Mouse (Mus musculus): Measurements from ENCODE around the gene Glyat. TPM values are rescaled to one million over a fixed set of nuclear protein-coding genes. Genes with fewer than 3 reads are reported as not detected.
"Not testable (repeated sequence)": the region's sequence is repeated elsewhere in the genome, so short reads cannot be mapped to it uniquely, and the experiment has no call there.

Glyat gene
- polyA plus RNA-seq, 1 experiment from 2014 or later = not detected

- Histone ChIP-seq H3K4me2 (no peak overlapping the region), H3K9me3 (no peaks in the 10 kb centered on the region), H3K27ac (no peak overlapping the region), H3K27me3 (no peaks in the 10 kb centered on the region), H3K36me3 (no peaks in the 10 kb centered on the region), H3K9ac (replicated peaks) (no peak overlapping the region), H3K4me3 (replicated peaks) (no peak overlapping the region), H3K4me1 (replicated peaks) (no peaks in the 10 kb centered on the region)
- no peak for ATAC-seq (ENCODE audit: insufficient number of reproducible peaks, insufficient read depth, low FRiP score, low TSS enrichment, low read depth)
Observed at GRCm38 (mm10) chr19:12608336-12608735, 24.8 kb upstream of the Glyat start.

GRCm38 (mm10) chr19:12613646-12614045 is 19.5 kb upstream of the Glyat start:
- no peaks in the 10 kb centered on the region for H3K27me3 ChIP-seq
- no peak overlapping the region for H3K4me2 ChIP-seq
- no peaks in the 10 kb centered on the region for H3K9me3 ChIP-seq
- 77% methylated on average over 1 of the region's 1 CpGs for WGBS
- H3K27ac ChIP-seq = no peak overlapping the region
- no peaks in the 10 kb centered on the region for H3K4me1 ChIP-seq (replicated peaks)
- no peak for ATAC-seq (ENCODE audit: insufficient number of reproducible peaks, insufficient read depth, low FRiP score, low TSS enrichment, low read depth)
- H3K36me3 ChIP-seq = no peaks in the 10 kb centered on the region
- no peak overlapping the region for H3K4me3 ChIP-seq (replicated peaks)
- no peak overlapping the region for H3K9ac ChIP-seq (replicated peaks)

- no peaks in the 10 kb centered on the region for H3K4me1 ChIP-seq (replicated peaks)
- 83% methylated on average over 3 of the region's 3 CpGs for WGBS
- no peak for ATAC-seq (ENCODE audit: insufficient number of reproducible peaks, insufficient read depth, low FRiP score, low TSS enrichment, low read depth)
Observed at GRCm38 (mm10) chr19:12634259-12634658, 1.2 kb downstream of the Glyat start.

GRCm38 (mm10) chr19:12634963-12635362 is 1.9 kb downstream of the Glyat start:
- WGBS = 86% methylated on average over 4 of the region's 4 CpGs
- no peaks in the 10 kb centered on the region for H3K27me3 ChIP-seq
- no peaks in the 10 kb centered on the region for H3K4me1 ChIP-seq (replicated peaks)
- no peak overlapping the region for H3K9ac ChIP-seq (replicated peaks)
- no peak overlapping the region for H3K27ac ChIP-seq
- ATAC-seq (ENCODE audit: insufficient number of reproducible peaks, insufficient read depth, low FRiP score, low TSS enrichment, low read depth) = no peak
- H3K4me3 ChIP-seq (replicated peaks) = no peak overlapping the region
- H3K9me3 ChIP-seq = no peaks in the 10 kb centered on the region
- H3K4me2 ChIP-seq = no peak overlapping the region
- no peaks in the 10 kb centered on the region for H3K36me3 ChIP-seq

More at GRCm38 (mm10) chr19:12634259-12634658, 1.2 kb downstream of the Glyat start:
- Histone ChIP-seq H3K27ac (no peak overlapping the region), H3K4me2 (no peak overlapping the region), H3K9ac (replicated peaks) (no peak overlapping the region), H3K36me3 (no peaks in the 10 kb centered on the region), H3K27me3 (no peaks in the 10 kb centered on the region), H3K9me3 (no peaks in the 10 kb centered on the region), H3K4me3 (replicated peaks) (no peak overlapping the region)

- WGBS = 74% methylated on average over 3 of the region's 3 CpGs
- no peak overlapping the region for H3K27ac ChIP-seq
- no peak for ATAC-seq (ENCODE audit: insufficient number of reproducible peaks, insufficient read depth, low FRiP score, low TSS enrichment, low read depth)
Observed at GRCm38 (mm10) chr19:12636863-12637262, 3.8 kb downstream of the Glyat start.

GRCm38 (mm10) chr19:12638049-12638448 is 4.9 kb downstream of the Glyat start:
- Histone ChIP-seq H3K9me3 (no peaks in the 10 kb centered on the region), H3K9ac (replicated peaks) (no peak overlapping the region), H3K27me3 (no peaks in the 10 kb centered on the region), H3K4me3 (replicated peaks) (no peak overlapping the region), H3K4me1 (replicated peaks) (no peaks in the 10 kb centered on the region), H3K27ac (no peak overlapping the region), H3K36me3 (no peaks in the 10 kb centered on the region), H3K4me2 (no peak overlapping the region)
- ATAC-seq (ENCODE audit: insufficient number of reproducible peaks, insufficient read depth, low FRiP score, low TSS enrichment, low read depth) = no peak
- WGBS = 69% methylated on average over 1 of the region's 1 CpGs

More at GRCm38 (mm10) chr19:12636863-12637262, 3.8 kb downstream of the Glyat start:
- H3K9me3 ChIP-seq = no peaks in the 10 kb centered on the region
- H3K4me1 ChIP-seq (replicated peaks) = no peaks in the 10 kb centered on the region
- no peak overlapping the region for H3K9ac ChIP-seq (replicated peaks)
- no peaks in the 10 kb centered on the region for H3K36me3 ChIP-seq
- H3K27me3 ChIP-seq = no peaks in the 10 kb centered on the region
- H3K4me2 ChIP-seq = no peak overlapping the region
- H3K4me3 ChIP-seq (replicated peaks) = no peak overlapping the region

- Histone ChIP-seq H3K4me3 (replicated peaks) (no peak overlapping the region), H3K4me1 (replicated peaks) (no peaks in the 10 kb centered on the region), H3K36me3 (no peaks in the 10 kb centered on the region), H3K9ac (replicated peaks) (no peak overlapping the region), H3K9me3 (no peaks in the 10 kb centered on the region), H3K4me2 (no peak overlapping the region), H3K27me3 (no peaks in the 10 kb centered on the region), H3K27ac (no peak overlapping the region)
- ATAC-seq (ENCODE audit: insufficient number of reproducible peaks, insufficient read depth, low FRiP score, low TSS enrichment, low read depth) = no peak
Observed at GRCm38 (mm10) chr19:12649511-12649910, 16.4 kb downstream of the Glyat start.

- peaks cover 10% of the 10 kb centered on the region; the same call in 1 of the 2 replicates for H3K9me3 ChIP-seq
- 79% methylated on average over 1 of the region's 1 CpGs for WGBS
- H3K27me3 ChIP-seq = no peaks in the 10 kb centered on the region
- H3K9ac ChIP-seq (replicated peaks) = no peak overlapping the region
- no peak overlapping the region for H3K4me3 ChIP-seq (replicated peaks)
- H3K36me3 ChIP-seq = no peaks in the 10 kb centered on the region
- H3K4me2 ChIP-seq = no peak overlapping the region
- H3K27ac ChIP-seq = no peak overlapping the region
- ATAC-seq (ENCODE audit: insufficient number of reproducible peaks, insufficient read depth, low FRiP score, low TSS enrichment, low read depth) = no peak
- no peaks in the 10 kb centered on the region for H3K4me1 ChIP-seq (replicated peaks)
Observed at GRCm38 (mm10) chr19:12666156-12666555, 33.0 kb downstream of the Glyat start.

GRCm38 (mm10) chr19:12668601-12669000 is 35.5 kb downstream of the Glyat start:
- 85% methylated on average over 3 of the region's 3 CpGs for WGBS
- ATAC-seq (ENCODE audit: insufficient number of reproducible peaks, insufficient read depth, low FRiP score, low TSS enrichment, low read depth) = not testable (repeated sequence)

GRCm38 (mm10) chr19:12670139-12670538 is 37.0 kb downstream of the Glyat start, which contains the start of gene Olfr1442:
TSS of gene Olfr1442 (plus strand) at chr19:12670439.
- Histone ChIP-seq H3K9me3 (no peaks in the 10 kb centered on the region), H3K4me2 (no peak within 1 kb of the TSS), H3K4me3 (replicated peaks) (no peak within 1 kb of the TSS), H3K27ac (no peak within 1 kb of the TSS), H3K9ac (replicated peaks) (no peak within 1 kb of the TSS), H3K4me1 (replicated peaks) (no peaks in the 10 kb centered on the region), H3K36me3 (no peaks in the 10 kb centered on the region), H3K27me3 (no peaks in the 10 kb centered on the region)
- ATAC-seq (ENCODE audit: insufficient number of reproducible peaks, insufficient read depth, low FRiP score, low TSS enrichment, low read depth) = no peak

More at GRCm38 (mm10) chr19:12668601-12669000, 35.5 kb downstream of the Glyat start:
- not testable (repeated sequence) for H3K27me3 ChIP-seq; H3K9me3 ChIP-seq; H3K36me3 ChIP-seq; H3K27ac ChIP-seq; H3K4me1 ChIP-seq (replicated peaks); H3K9ac ChIP-seq (replicated peaks); H3K4me2 ChIP-seq; H3K4me3 ChIP-seq (replicated peaks)

GRCm38 (mm10) chr19:12671051-12671450 is 37.9 kb downstream of the Glyat start:
- Histone ChIP-seq H3K27me3 (no peaks in the 10 kb centered on the region), H3K27ac (no peak overlapping the region), H3K9me3 (no peaks in the 10 kb centered on the region), H3K4me2 (no peak overlapping the region), H3K4me1 (replicated peaks) (no peaks in the 10 kb centered on the region), H3K4me3 (replicated peaks) (no peak overlapping the region), H3K9ac (replicated peaks) (no peak overlapping the region), H3K36me3 (no peaks in the 10 kb centered on the region)
- WGBS = 78% methylated on average over 4 of the region's 4 CpGs
- no peak for ATAC-seq (ENCODE audit: insufficient number of reproducible peaks, insufficient read depth, low FRiP score, low TSS enrichment, low read depth)

GRCm38 (mm10) chr19:12677812-12678211 is 44.7 kb downstream of the Glyat start, which contains the start of gene Olfr1443:
TSS of gene Olfr1443 (plus strand) at chr19:12678112.
- Histone ChIP-seq H3K36me3 (no peaks in the 10 kb centered on the region), H3K4me1 (replicated peaks) (no peaks in the 10 kb centered on the region), H3K27me3 (no peaks in the 10 kb centered on the region), H3K9me3 (no peaks in the 10 kb centered on the region), H3K4me3 (replicated peaks) (no peak within 1 kb of the TSS), H3K27ac (no peak within 1 kb of the TSS), H3K4me2 (no peak within 1 kb of the TSS), H3K9ac (replicated peaks) (no peak within 1 kb of the TSS)
- ATAC-seq (ENCODE audit: insufficient number of reproducible peaks, insufficient read depth, low FRiP score, low TSS enrichment, low read depth) = no peak
- 66% methylated on average over 3 of the region's 3 CpGs for WGBS

Measured in limb, embryonic 12.5 days (tissue).